Comparison of ENCODE assay signal across 8 mouse cellular contexts in the genomic region with DNA sequence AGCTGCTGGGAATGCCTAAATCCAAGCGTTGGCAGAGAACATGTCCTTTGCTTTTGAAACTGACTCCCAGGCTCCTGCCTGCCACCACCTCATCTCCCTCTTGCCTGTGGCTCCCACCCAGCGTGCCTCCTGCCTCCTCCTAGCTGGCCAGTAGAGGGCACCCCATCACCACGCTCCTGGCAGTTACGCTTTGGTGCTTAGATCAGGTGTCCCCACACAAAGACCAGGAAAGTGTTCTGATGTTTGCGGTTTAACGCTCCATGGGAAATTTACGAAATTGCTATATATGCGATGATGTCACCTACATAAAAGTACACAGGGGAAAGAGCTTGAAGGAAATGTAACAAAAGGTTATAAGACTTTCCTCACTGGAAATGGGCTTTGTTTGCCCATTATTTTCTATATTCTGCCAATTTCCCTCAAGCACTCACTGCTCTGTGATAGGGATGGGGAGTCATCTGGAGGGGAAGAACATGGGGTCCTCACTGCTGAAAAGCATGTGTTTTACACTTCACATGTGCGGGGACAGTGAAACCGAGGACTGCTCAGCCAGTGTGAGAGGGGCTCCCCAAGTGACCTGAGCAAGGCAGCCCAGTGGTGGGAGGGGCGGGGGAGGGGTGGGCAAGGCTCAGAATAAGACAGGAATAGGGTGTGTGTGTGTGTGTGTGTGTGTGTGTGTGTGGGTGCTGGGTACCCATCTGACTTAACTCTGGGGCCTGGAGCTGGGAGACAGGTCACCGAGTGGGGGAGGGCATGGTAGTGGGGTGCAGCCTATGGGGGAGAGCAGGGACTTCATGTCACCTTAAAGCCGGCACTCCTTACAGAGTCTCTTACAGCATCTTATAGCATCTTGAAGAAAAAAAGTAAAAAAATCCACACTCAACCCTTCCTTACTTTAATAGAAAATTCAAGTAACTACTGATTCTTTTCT.
DNase-seq lines count a peak whose midpoint lies in the region; ATAC-seq and TF ChIP-seq lines count a peak whose summit lies in the region.

No protein-coding gene starts in this region.

- peak; percentile 98 for TF ChIP-seq RAD21 in MEL (IDR thresholded peaks at IDR 0.05; ENCODE audit: low read depth, low read length)

- H3K79me2 ChIP-seq in MEL (ENCODE audit: control insufficient read depth, insufficient read depth, low read length, poor library complexity) = no peaks in the 10 kb centered on the region

- TF ChIP-seq CTCF in MEL (IDR thresholded peaks at IDR 0.05 in 2 of 3, conservative IDR thresholded peaks at IDR 0.05 in 1 of 3; ENCODE audit: control insufficient read depth in 1 of 3, insufficient read depth in 1 of 3, low read depth in 2 of 3, low read length in 3 of 3, poor library complexity in 1 of 3, severe bottlenecking in 1 of 3) = peak; percentile 94 to 99 (median 99)
- peak; percentile 99 for TF ChIP-seq CTCF in forebrain, postnatal 0 days (IDR thresholded peaks at IDR 0.05; ENCODE audit: low read depth)
- peak; percentile 97 for TF ChIP-seq CTCF in thymus, adult 2 months (IDR thresholded peaks at IDR 0.05; ENCODE audit: borderline replicate concordance, control insufficient read depth, extremely low read depth, insufficient read depth, low read length, poor library complexity)

- peak; percentile 76 for DNase-seq in MEL (ENCODE audit: low read depth, low spot score)
- DNase-seq in cerebellum, adult 18-20 months = peak; percentile 90 to 92
- peak; percentile 91 for DNase-seq in forebrain, postnatal 0 days
- peak; percentile 87 for DNase-seq in hindbrain, embryonic 11.5 days (ENCODE audit: low spot score)
- DNase-seq in layer of hippocampus, adult 9-10 months (ENCODE audit: low spot score) = peak; percentile 72
- peak; percentile 52 for DNase-seq in ovary, postnatal 10 days (ENCODE audit: low spot score)
- peak; percentile 95 for DNase-seq in thymus, adult 2 months

- ATAC-seq in forebrain, postnatal 0 days = peak; percentile 92
- ATAC-seq in hindbrain, embryonic 11.5 days (ENCODE audit: low FRiP score) = peak; percentile 62; the same call in 1 of the 2 replicates
- ATAC-seq in lung, embryonic 15.5 days (ENCODE audit: borderline replicate concordance, extremely low read depth, low FRiP score, low TSS enrichment) = peak; percentile 65

- H3K27ac ChIP-seq in MEL (ENCODE audit: control insufficient read depth, low read depth, low read length) = no peak overlapping the region
- H3K27ac ChIP-seq in forebrain, postnatal 0 days (ENCODE audit: low read depth, low read length) = peak overlapping the region; percentile 29; the same call in 1 of the 2 replicates
- H3K27ac ChIP-seq in hindbrain, embryonic 11.5 days (ENCODE audit: low read depth, low read length) = no peak overlapping the region
- no peak overlapping the region for H3K27ac ChIP-seq in lung, embryonic 15.5 days
- H3K27ac ChIP-seq in thymus, adult 2 months (ENCODE audit: control insufficient read depth, insufficient read depth, low read length) = peak overlapping the region; percentile 98

- H3K4me3 ChIP-seq in MEL (ENCODE audit: control insufficient read depth in 1 of 2, insufficient read depth in 1 of 2, low read depth in 2 of 2, low read length in 2 of 2) = no peak overlapping the region
- no peak overlapping the region for H3K4me3 ChIP-seq in forebrain, postnatal 0 days (ENCODE audit: low read depth, low read length)
- H3K4me3 ChIP-seq in hindbrain, embryonic 11.5 days (ENCODE audit: low read depth, low read length) = no peak overlapping the region
- no peak overlapping the region for H3K4me3 ChIP-seq in lung, embryonic 15.5 days
- no peak overlapping the region for H3K4me3 ChIP-seq in thymus, adult 2 months (ENCODE audit: control insufficient read depth, insufficient read depth, low read length)

- WGBS in forebrain, postnatal 0 days = 25% methylated on average over 13 of the region's 13 CpGs
- WGBS in hindbrain, embryonic 11.5 days = 25% methylated on average over 13 of the region's 13 CpGs
- WGBS in lung, embryonic 15.5 days = 33% methylated on average over 13 of the region's 13 CpGs
- 16% methylated on average over 13 of the region's 13 CpGs for WGBS in thymus, adult 2 months

- H3K9ac ChIP-seq in MEL (ENCODE audit: control insufficient read depth, low read depth, low read length, poor library complexity, severe bottlenecking) = no peak overlapping the region
- H3K9ac ChIP-seq in forebrain, postnatal 0 days = no peak overlapping the region
- no peak overlapping the region for H3K9ac ChIP-seq in hindbrain, embryonic 11.5 days (ENCODE audit: low read depth, low read length)
- no peak overlapping the region for H3K9ac ChIP-seq in lung, embryonic 15.5 days

- no peaks in the 10 kb centered on the region for H3K9me3 ChIP-seq in MEL (replicated peaks; ENCODE audit: insufficient read depth, low read length)
- no peaks in the 10 kb centered on the region for H3K9me3 ChIP-seq in forebrain, postnatal 0 days (ENCODE audit: low read length)
- H3K9me3 ChIP-seq in hindbrain, embryonic 11.5 days (ENCODE audit: control insufficient read depth, low read length) = no peaks in the 10 kb centered on the region
- H3K9me3 ChIP-seq in lung, embryonic 15.5 days = no peaks in the 10 kb centered on the region

- no peaks in the 10 kb centered on the region for H3K4me1 ChIP-seq in MEL (ENCODE audit: control insufficient read depth in 1 of 2, insufficient read depth in 2 of 2, low read length in 2 of 2)
- H3K4me1 ChIP-seq in forebrain, postnatal 0 days (ENCODE audit: insufficient read depth) = no peaks in the 10 kb centered on the region
- 0 out of 2 replicates have a peak, but pooled peaks cover 4% of the 10 kb centered on the region for H3K4me1 ChIP-seq in hindbrain, embryonic 11.5 days (replicated peaks; ENCODE audit: control insufficient read depth, insufficient read depth, low read length)
- H3K4me1 ChIP-seq in lung, embryonic 15.5 days = no peaks in the 10 kb centered on the region
- H3K4me1 ChIP-seq in thymus, adult 2 months (replicated peaks; ENCODE audit: control insufficient read depth, insufficient read depth, low read length) = peaks cover 78% of the 10 kb centered on the region

- no peak for TF ChIP-seq EP300 in MEL (IDR thresholded peaks at IDR 0.05; ENCODE audit: low read depth in 1 of 2, low read length in 2 of 2)

- no peaks in the 10 kb centered on the region for H3K27me3 ChIP-seq in MEL (ENCODE audit: control insufficient read depth in 1 of 2, insufficient read depth in 2 of 2, low read length in 2 of 2)
- no peaks in the 10 kb centered on the region for H3K27me3 ChIP-seq in forebrain, postnatal 0 days (ENCODE audit: insufficient read depth, low read length)
- no peaks in the 10 kb centered on the region for H3K27me3 ChIP-seq in hindbrain, embryonic 11.5 days (ENCODE audit: control insufficient read depth, insufficient read depth, low read length)
- no peaks in the 10 kb centered on the region for H3K27me3 ChIP-seq in lung, embryonic 15.5 days
- no peaks in the 10 kb centered on the region for H3K27me3 ChIP-seq in thymus, adult 2 months (ENCODE audit: control insufficient read depth, insufficient read depth, low read length)

- no peak for TF ChIP-seq POLR2A in MEL (IDR thresholded peaks at IDR 0.05; ENCODE audit: control insufficient read depth in 1 of 2, insufficient read depth in 1 of 2, low read depth in 1 of 2, low read length in 2 of 2, poor library complexity in 1 of 2)
- TF ChIP-seq POLR2A in thymus, adult 2 months (IDR thresholded peaks at IDR 0.05; ENCODE audit: control insufficient read depth, extremely low read depth, insufficient read depth, low read length, poor library complexity) = no peak

- no peak overlapping the region for H3K4me2 ChIP-seq in forebrain, postnatal 0 days (ENCODE audit: low read depth)
- no peak overlapping the region for H3K4me2 ChIP-seq in hindbrain, embryonic 11.5 days (replicated peaks; ENCODE audit: low read depth, low read length)
- no peak overlapping the region for H3K4me2 ChIP-seq in lung, embryonic 15.5 days

- H3K36me3 ChIP-seq in MEL (ENCODE audit: control insufficient read depth in 1 of 2, insufficient read depth in 2 of 2, low read length in 2 of 2) = no peaks in the 10 kb centered on the region
- peaks cover 70% of the 10 kb centered on the region for H3K36me3 ChIP-seq in forebrain, postnatal 0 days (ENCODE audit: insufficient read depth)
- peaks cover 6% of the 10 kb centered on the region for H3K36me3 ChIP-seq in hindbrain, embryonic 11.5 days (ENCODE audit: control insufficient read depth, insufficient read depth, low read length)
- peaks cover 47% of the 10 kb centered on the region for H3K36me3 ChIP-seq in lung, embryonic 15.5 days
- peaks cover 12% of the 10 kb centered on the region; the same call in 1 of the 2 replicates for H3K36me3 ChIP-seq in thymus, adult 2 months (ENCODE audit: control insufficient read depth, insufficient read depth, low read length)

TF ChIP-seq in MEL, 35 proteins besides CTCF, POLR2A, EP300 and RAD21:
- TF ChIP-seq ZC3H11A (IDR thresholded peaks at IDR 0.05; ENCODE audit: low read depth, low read length) (peak; percentile 91), SMC3 (IDR thresholded peaks at IDR 0.05; ENCODE audit: low read depth, low read length) (peak; percentile 89), E2F4 (IDR thresholded peaks at IDR 0.05; ENCODE audit: borderline replicate concordance, low read depth, low read length) (no peak)
TF ChIP-seq in MEL: peak in this region for 2.

Comparison
In these comparisons a context has a peak if more than half of its experiments do, and no peak if none do; other contexts are left out.
1. H3K27ac ChIP-seq: peak in forebrain, postnatal 0 days (single experiment) and thymus, adult 2 months (single experiment); none in MEL (single experiment), hindbrain, embryonic 11.5 days (single experiment) and lung, embryonic 15.5 days (single experiment).
2. Peak in every context shown above with its lines, with median percentiles within 50 percentile points of each other: DNase-seq, CTCF ChIP-seq and ATAC-seq.